Mouse (Mus musculus) ZHBTc4 (cell line): ENCODE measurements around the gene Efna5.

Experiments
- DNase-seq: peaks from one replicate; pipeline ENCODE4 v3.0.0-alpha.2; 2011; ENCODE audit warnings: low read depth, low spot score

The Efna5 gene

DNA sequence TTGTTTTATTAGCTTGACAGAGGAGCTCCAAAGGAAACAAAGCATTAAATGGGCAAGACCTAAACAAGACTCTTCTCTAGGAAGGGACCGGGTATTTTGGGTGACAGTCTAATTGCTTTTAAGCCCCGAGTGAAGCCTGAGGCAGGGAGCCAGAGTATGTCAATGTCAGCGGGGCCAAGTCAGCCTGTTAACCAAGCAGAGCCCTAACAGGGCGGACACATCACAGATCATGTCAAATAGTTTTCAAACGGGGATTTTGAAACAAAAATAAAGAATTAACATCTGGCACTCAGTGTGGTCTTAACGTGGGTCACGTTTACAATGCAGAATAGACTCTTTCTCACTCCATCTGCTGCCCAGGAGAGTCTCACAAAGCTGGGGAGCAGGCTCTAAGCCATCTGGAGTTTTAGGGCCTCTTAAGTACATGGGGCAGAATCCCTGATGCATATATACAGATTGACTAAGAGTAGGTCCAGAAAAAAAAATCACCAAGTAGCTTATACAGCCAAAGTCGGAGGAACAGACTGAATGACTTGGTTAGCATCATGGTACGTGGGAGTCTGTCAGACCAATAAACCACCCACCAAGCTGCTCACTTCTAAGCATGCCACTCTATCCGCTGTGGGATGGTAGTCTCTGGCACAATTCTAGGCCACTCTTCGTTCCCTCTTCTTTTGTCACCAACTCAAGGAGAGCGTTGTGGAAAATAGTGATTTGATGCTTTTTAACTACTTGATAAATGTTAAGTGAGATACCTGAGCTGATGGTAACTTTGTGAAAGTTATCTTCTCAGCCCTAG, 223.1 kb downstream of the Efna5 start:
- DNase-seq: no peak

DNA sequence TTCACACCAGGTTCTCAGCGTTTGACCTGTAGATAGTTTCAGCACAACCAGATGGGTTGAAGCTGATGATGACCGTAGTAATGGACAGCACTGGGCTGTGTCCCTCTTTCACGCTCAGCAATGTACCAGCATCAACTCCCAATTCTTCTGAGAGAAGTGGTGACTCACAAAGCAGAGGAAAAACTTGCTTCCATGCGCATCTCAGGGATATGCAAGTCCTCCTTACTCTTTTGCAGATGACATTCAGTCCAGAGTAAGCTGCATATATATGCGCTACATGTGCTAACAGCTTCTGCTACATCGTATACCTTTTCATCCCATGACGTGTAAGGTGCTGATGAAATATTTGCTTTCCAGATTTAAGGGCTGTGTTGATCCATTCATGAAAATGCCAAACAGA, 224.1 kb downstream of the Efna5 start:
- DNase-seq: no peak

DNA sequence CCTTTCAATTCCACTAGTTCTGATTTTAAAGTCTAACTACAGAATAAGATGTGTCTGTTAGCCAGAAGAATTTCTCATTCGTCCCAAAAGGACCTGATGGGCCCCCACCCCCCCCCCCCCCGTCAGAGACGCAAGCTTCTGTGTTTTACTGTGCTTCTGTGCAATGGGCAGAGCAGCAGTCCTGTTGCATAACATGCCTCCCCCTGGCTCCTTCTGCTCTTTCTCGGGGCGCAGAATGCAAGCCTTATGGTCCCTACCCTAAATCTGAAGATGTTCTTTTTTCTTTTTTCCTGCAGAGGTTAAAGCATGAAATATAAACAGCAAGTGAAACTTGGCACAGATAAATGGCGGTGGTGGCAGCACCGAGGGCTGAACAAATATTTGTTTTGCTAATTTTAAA, 224.5 kb downstream of the Efna5 start:
- DNase-seq: no peak

DNA sequence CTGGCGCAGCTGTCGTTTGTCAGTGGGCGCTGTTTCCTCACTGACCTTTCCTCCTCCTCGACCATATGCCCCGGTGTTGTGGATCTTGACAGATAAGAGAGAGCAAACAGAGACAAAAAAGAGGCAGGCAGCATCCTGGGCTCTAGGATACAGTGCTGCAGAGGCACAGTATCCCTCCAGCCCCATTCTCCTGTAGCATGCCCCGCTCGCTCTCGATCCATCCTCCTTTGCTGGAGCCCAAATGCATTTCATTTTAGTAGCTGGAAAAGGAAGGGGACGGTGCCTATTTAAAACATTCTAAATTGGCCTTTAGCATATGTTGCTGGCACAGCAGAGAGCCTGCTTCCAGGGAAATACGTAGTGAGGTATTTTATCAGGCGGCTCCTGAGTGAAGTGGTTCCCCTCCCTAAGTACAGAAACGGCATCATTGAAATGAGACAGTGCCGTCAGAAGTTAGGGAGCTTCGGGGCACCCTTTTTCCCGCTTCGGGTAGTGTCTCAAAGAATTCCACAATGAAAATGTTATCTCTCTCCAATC, 225.2 kb downstream of the Efna5 start:
- no peak for DNase-seq

DNA sequence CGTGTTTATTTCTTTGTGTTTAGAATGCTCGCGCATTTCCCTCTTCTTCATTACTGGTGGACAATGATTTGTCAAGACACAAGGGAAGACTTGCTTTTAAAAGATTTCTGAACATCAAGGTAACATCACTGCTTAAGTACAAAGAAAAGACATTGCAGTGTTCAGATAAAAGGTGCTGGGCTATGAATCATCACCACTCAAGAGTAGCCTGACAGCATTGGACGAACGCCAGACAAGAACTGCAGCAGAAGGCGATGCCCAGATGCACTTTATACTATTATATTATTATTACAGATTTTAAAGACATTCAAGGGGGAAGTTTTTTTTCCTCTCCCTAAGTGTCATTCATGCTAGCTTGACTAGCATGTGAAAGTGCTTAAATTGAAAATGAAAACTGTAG, 228.7 kb downstream of the Efna5 start:
- no peak for DNase-seq

DNA sequence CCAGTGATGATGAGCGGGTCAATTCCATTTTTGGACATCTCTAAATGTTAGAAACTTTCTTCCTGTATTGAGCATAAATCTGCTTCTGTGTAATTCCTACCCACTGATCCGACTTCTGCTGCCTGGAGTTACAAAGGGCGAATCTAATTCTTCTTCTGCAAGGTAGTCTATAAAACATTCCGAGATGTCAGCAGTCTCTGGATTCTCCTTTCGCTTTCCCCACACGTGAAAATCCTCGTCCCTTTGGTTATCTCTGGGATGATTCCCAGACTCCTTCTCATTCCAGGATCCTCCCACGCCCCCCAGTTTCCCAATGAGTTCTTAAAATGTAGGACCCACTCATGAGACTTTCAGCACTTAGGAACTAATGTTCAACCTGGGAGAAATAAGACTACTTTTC, 229.4 kb downstream of the Efna5 start:
- DNase-seq: no peak

DNA sequence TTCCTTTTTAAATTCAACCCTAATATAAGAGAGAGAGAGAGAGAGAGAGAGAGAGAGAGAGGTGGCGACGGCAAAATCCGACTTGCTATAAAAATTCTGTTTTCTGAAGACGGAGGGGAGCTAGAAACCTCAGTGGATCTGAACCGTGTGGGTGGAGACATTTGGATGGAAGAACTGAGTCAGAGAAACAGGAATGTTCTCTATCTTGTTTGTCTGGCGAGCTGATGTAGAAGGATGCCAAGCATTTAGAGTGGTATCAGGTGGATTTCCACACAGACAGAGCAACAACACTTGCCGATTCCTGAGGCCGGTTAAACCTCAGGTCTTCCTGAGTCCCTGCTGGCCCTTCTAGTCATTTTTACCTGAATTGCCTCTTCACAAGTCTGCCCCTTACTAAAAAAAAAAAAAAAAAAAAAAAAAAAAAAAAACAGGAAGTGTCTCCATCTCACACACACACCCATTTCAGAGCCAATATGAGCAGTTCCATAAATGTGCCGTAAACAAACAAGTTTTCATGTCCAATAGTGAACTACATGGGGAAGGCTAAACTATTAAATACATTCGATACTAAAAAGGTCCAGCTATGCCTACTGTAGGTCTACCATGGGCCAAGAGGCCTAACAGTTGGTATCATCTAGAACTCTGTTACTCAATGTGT, 231.7 kb downstream of the Efna5 start:
- DNase-seq: no peak

DNA sequence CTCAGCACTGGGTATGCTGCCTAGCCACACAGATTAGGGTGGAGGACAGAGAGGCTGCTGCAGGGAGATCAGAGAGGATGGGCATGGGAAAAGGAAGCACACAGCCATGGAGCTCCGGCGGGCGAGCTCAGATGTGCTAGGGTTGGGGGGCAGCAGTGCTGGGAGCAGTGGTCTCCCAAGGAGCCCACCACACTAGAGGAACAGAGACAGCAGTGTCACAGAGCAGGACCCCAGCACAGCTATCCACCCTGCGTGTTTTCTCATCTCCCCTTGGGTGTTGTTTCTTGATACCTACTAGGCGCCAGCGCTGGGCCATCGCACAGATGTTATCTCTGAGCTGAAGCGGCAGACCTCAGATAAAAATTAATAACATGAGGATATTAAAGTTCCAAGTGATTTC, 234.3 kb downstream of the Efna5 start:
- no peak for DNase-seq

DNA sequence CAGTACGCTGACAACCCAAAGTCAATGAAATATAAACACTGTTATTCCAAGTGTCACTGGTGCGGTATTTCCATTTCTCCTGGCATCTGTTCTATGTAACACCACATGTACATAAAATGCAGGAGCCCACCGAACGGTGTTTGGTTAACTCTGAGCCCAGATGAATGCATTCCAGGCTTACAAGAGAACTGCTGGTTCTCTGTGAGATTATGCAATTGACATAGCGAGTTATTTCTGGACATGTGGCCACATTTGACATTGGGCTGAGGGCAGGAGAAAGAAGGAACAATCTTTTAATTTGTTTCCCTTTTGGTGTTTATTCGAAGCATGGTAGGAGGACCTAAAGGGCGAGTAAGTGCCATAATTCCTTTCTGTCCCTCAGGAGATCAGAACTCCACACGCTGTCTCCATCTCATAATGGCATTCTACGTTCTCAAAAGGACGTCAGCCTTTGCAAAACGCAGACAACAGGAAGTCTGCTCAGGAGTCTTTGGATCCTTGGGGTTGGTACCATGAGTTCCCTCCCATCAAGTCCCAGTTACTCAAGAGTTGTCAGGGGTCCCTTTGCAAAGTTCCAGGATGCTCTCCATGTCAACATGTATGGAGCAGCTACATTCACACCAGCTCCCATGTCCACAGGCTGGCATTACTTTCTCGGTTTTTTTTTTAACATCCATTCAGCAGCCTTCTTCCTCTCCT, 238.5 kb downstream of the Efna5 start:
- DNase-seq: no peak

DNA sequence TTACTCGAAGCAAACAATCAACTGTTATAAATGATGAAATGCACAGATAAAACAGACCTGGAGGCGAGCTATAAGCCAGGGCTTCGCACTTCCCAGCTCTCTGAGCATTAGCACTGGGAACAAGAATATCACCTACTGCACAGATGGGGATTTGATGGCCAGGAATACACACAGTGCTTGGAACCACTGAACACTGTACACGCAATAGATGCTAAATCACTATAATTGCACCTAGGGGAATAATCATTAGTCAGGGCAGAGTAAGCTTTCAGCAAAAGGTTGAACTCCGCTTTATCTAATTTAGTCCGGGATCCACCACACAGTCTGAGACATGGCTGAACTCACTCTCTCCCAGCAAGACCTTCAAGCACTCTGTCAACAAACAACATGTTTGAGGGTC, 240.5 kb downstream of the Efna5 start:
- DNase-seq: no peak

DNA sequence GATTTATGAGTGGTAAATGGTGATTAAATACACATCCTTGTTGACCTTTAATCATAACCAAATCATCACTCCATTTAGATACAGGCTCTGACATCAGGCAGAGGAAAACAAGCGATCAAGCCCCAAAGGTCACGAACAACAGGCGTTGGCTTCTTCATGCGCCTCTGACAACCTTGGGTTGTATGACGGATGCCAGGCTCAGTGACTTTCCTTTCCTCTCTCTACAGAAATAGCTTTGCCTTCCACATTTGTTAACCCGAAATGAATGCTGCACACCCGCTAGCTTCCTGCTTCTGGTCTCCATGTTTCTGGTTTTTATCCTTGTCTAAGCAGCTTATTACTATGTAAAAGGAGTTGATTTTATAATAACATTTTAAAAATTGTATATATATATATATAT, 244.2 kb downstream of the Efna5 start:
- no peak for DNase-seq

DNA sequence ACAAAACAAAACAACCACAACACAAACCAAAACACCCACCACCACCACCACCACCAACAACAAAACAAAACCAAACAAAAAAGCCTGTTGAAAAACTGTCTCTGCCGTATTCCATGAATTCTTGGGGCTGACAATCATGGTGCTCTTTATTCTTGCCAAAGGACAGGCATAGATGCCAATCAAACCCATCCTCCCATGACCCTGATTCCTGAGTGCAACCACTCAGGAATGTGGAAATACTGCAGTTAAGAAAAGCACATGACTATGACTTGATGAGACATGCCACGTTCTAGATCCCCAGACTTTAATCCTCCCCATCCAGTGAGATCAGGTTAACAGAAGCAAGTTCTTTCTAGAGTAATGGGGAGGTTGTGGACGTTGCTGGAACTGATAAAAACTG, 246.2 kb downstream of the Efna5 start:
- DNase-seq: no peak

DNA sequence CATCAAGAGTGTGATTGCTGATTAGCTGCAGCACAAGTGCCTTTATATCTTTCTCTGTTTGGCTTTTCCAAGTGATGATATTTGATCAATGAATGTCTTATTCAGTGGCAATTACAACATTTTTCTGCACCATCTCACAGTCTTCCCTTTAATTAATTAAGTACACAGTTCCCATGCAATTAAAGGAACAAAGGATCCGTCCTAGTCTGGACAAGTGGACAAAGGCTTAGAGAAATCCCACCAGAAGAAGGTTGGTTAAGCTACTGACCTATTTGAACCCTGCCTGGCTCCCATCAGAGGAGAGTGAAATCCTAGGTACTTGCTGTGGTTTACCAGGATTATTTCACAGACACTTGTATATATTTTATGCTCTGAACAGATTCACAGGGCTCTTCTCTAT, 252.6 kb downstream of the Efna5 start:
- DNase-seq: no peak

DNA sequence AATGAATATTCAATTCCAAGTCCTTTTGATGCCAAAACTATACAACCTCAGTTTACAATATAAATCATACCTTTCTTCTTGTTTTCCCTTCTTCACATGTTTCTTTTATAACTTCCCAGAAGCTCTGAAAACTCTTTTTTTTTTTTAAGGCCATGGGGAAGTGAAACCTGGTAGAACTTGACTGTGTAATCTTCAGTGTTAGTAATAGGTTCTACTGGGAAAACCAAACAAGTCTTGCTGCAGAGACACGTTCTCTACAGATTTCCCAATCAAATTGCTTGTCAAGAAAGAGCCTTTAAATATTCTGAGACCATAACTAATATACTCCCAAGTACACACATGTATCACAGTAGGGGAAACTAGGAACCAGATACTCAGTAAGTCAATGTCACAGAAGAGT, 253.6 kb downstream of the Efna5 start:
- DNase-seq: no peak

DNA sequence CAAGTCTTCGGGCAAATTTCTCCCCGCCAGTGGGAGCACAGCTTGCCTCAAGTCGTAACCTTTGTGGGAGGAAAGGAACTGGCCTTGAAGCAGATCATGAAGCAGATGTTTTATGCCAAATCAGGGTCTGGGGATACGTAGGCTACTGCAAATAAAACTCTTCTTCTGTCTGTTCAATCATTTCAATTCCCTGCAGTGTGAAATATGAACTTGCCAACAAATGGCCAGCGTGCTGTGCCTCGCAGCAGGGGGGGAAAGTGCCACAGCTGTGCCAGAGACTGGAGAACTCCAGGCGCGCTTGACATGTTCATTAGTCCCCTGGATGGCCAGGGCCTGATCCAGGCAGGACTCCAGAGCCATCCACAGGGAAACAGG, 255.5 kb downstream of the Efna5 start:
- no peak for DNase-seq

DNA sequence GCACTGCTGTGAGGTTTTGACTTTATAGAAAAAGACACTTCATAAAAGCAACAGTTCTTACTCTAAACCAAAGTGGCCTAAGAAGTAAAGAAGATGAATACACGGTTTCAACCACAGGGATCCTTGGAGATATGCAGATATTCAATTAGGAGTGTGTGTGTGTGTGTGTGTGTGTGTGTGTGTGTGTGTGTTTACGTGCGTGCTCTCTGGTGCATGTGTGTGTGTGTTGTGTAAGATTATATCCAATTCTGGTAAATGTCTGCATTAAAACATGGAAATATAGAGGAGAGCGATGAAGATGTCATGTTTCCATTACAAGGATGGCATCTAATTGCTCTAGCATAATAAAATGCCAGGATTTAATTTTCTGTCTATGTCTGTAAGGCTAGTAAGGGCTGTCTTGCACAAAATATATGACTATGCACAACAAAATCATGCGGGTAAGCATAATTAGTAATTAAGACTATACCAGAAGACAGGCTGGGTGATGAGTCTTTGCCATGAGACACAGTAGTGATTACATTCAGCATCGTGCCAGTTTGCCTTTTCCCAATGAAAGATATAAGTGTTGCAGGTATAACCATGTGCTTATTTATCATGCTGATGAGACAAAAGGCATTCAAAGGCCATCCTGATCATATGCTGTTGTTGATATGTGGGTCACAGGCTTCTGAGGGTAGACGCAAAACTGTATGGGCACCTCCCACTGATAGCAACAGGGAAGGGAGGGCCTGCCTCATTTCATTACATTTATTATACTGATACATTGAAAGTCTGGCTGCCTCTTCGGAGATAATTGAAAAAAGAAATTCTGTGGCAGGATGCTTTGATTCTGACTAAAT, 256.1 kb downstream of the Efna5 start:
- DNase-seq: no peak

DNA sequence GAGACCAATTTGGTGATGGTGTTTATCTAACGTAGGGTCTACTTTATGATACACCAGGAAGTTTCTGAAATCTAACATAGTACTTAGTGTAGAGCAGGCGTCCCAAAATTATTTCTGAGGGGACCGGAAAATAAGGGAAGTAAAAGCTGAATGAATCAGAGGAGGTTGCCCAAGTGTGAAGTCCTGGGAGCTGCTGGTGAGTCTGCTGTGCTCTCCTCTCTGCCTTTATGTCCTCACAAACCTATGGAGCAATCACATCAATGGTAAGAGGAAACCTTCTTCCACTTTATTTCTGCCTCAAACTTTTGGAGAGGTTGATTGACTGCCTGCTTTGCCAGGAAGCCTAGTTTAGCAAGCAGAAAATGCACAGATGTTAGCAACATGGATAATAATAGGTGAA, 257.9 kb downstream of the Efna5 start:
- no peak for DNase-seq

DNA sequence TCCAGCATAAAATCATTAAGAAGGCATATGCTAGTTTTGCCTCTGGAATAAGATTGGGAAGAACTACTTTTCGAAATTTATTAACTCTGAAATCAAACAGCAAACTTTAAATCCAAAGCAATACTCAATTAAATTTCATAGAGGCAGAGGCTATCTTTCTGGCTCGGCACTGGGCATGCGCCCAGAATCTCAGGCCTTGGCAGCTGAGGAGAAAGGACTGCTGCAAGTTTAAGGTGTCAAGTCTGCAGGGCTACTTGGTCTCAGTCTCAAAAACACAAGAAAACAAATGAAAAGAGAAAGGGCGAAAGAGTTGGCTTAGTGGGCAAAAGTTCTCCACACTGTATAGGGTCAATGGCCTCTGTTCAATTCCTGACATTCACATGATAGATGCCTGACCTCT, 258.6 kb downstream of the Efna5 start:
- DNase-seq: no peak

DNA sequence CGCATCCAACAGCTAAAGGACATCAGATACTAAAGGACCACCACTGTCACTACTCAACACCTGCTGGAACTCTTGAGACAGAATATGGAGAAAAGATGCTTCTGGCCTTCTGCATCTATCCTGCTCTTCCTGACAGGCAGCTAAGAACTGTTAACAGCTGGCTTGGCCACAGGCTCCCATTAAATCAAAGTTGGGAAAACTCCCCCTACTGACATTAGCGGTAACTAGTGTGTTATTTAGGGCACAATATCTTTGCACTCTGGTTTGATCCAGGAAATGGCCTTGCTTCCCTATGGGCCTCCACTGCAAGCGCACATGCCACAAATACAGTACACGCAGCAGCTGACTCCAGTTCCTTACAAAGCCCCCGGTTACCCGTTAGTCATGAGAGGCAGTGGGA, 266.0 kb downstream of the Efna5 start:
- no peak for DNase-seq

DNA sequence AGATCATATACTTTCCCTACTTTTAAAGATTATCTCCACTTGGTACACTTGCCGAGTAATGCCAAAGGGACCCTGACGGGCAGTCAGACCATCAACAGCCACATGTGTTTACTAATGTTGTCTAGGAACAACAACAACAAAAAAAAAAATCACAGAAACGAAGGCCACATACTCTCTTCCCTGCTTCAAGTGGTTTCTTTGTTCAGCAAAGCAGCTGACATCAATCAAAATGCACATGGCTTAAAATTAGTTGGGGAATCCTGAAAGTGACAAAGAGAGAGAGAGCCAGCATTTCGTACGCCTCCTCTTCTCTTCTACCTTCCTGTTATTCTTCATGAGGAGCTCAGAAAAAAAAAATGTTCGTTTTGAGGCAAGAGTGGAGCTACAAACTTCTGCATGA, 266.4 kb downstream of the Efna5 start:
- no peak for DNase-seq

DNA sequence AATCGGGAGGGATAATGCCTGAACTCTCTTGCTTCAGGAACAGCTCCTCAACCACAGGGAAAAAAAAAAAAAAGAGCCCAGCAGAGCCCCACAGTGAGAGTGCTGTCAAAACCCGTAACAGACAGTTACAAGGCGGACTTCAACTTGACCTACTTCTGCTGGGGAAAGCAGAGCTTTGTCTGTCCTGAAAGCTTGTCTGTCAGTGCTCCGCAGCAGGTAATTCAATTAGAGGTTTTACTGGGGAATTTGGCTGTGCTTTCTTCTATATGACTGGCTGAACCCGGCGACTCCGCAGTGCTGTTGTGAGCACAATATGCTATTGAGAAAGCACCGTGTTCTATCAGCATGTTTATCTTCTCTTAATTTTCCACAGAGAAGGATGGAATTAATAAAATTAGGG, 266.9 kb downstream of the Efna5 start:
- DNase-seq: no peak

DNA sequence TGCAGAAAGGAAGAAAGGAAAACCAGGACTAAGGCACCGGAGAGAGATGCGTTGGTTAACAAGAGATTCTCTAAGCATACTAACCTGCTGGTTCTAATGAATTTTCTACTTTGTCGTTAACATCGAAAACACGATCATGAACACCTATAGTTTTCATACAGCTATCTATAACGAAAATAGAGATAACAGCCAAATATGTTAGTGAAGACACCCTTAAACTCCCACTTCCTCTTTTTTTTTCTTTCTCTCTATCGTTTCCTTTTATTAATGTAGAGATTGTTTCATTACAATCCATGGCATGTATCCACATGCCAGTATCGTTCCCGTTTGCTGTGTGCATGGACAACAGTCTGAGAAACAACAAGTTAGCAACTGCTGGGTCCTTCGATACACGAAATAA, 267.9 kb downstream of the Efna5 start:
- DNase-seq: no peak
